Mouse (Mus musculus): ENCODE results near the gene Acot6. TPM values are rescaled to one million over a fixed set of nuclear protein-coding genes. Genes with fewer than 3 reads are reported as not detected.

Gene Acot6
- total and polyA plus RNA-seq, 3 experiments: 0.08 TPM; not detected in 2

DNA sequence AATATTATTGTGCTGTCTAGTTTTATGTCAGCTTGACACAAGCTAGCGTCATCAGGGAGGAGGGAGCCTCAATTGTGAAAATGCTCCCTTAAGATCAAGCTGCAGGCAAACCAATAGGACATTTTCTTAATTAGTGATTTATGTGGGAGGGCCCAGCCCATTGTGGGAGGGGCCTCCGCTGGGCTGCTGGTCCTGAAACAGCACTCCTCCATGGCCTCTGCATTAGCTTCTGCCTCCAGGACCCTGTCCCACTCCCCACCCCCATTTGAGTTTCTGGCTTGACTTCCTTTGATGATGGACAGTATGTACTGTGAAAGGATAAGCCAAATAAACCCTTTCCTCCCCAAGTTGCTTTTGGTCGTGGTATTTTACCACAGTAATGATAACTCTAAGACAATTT, 6.6 kb downstream of the Acot6 start:
- H3K4me1 ChIP-seq (ENCODE audit: control insufficient read depth in 1 of 2, insufficient read depth in 2 of 2): peaks cover 5 to 16% of the 10 kb centered on the region in 2 experiments; a peak in 3 of 4 replicates
- H3K9ac ChIP-seq (ENCODE audit: insufficient read depth, low read depth): no peak overlapping the region
- dilution Hi-C loops (cut with MboI; ENCODE audit: extremely low pct_ligation_motif_present, extremely low pct_unique_long_range_greater_than_20kb, low sequenced_read_pairs) (no loop called here), in situ Hi-C loops (cut with MboI; ENCODE audit: low pct_ligation_motif_present, low pct_unique_long_range_greater_than_20kb, low sequenced_read_pairs) (no loop called here)
- H3K36me3 ChIP-seq (replicated peaks in 1 of 2; ENCODE audit: control insufficient read depth in 1 of 2, insufficient read depth in 1 of 2, low read length in 1 of 2): no peaks in the 10 kb centered on the region
- no peaks in the 10 kb centered on the region for H3K27me3 ChIP-seq (replicated peaks)
- TF ChIP-seq UBTF (IDR thresholded peaks at IDR 0.05; ENCODE audit: low read depth, low read length) (no peak), GABPA (IDR thresholded peaks at IDR 0.05; ENCODE audit: insufficient replicate concordance, low read depth, low read length) (no peak), KAT2A (IDR thresholded peaks at IDR 0.05; ENCODE audit: insufficient replicate concordance, low read length) (no peak), BHLHE40 (IDR thresholded peaks at IDR 0.05; ENCODE audit: low read depth, low read length) (no peak), JUND (conservative IDR thresholded peaks at IDR 0.05; ENCODE audit: low read depth, low read length) (no peak), NELFE (IDR thresholded peaks at IDR 0.05; ENCODE audit: low read depth, low read length) (no peak), CHD1 (IDR thresholded peaks at IDR 0.05; ENCODE audit: low read depth, low read length) (no peak), MAFK (IDR thresholded peaks at IDR 0.05; ENCODE audit: insufficient replicate concordance, low read length) (no peak), IRF4 (IDR thresholded peaks at IDR 0.05; ENCODE audit: low read depth, low read length) (no peak), USF2 (conservative IDR thresholded peaks at IDR 0.05; ENCODE audit: low read depth, low read length) (no peak), NRF1 (IDR thresholded peaks at IDR 0.05; ENCODE audit: low read depth, low read length) (no peak), E2F4 (IDR thresholded peaks at IDR 0.05; ENCODE audit: insufficient replicate concordance, low read depth, low read length) (no peak), RAD21 (IDR thresholded peaks at IDR 0.05; ENCODE audit: low read depth, low read length) (no peak), CTCF (conservative IDR thresholded peaks at IDR 0.05 in 1 of 2, IDR thresholded peaks at IDR 0.05 in 1 of 2; ENCODE audit: low read depth in 2 of 2, low read length in 2 of 2) (no peak)
- DNase-seq (ENCODE audit: extremely low read depth): no peak
- H3K4me3 ChIP-seq (replicated peaks in 1 of 3; ENCODE audit: low read depth in 2 of 3, low read length in 2 of 3, poor library complexity in 1 of 3): no peak overlapping the region
- H3K27ac ChIP-seq (ENCODE audit: insufficient read depth, low read depth): no peak overlapping the region
- no peaks in the 10 kb centered on the region for H3K79me2 ChIP-seq (replicated peaks; ENCODE audit: control insufficient read depth, extremely low read depth, insufficient read depth, poor library complexity, severe bottlenecking)
- H3K9me3 ChIP-seq (replicated peaks; ENCODE audit: low read length): no peaks in the 10 kb centered on the region
- H3K4me2 ChIP-seq (ENCODE audit: insufficient read depth, low read depth, poor library complexity, severe bottlenecking): no peak overlapping the region

GRCm38 (mm10) chr12:84107692-84108091, 7.2 kb downstream of the Acot6 start:
- in situ Hi-C loops (cut with MboI; ENCODE audit: low pct_ligation_motif_present, low pct_unique_long_range_greater_than_20kb, low sequenced_read_pairs): no loop called here
- Histone ChIP-seq H3K27ac (ENCODE audit: insufficient read depth, low read depth) (no peak overlapping the region), H3K79me2 (replicated peaks; ENCODE audit: control insufficient read depth, extremely low read depth, insufficient read depth, poor library complexity, severe bottlenecking) (no peaks in the 10 kb centered on the region), H3K4me3 (replicated peaks in 1 of 3; ENCODE audit: low read depth in 2 of 3, low read length in 2 of 3, poor library complexity in 1 of 3) (no peak overlapping the region), H3K36me3 (replicated peaks in 1 of 2; ENCODE audit: control insufficient read depth in 1 of 2, insufficient read depth in 1 of 2, low read length in 1 of 2) (no peaks in the 10 kb centered on the region), H3K27me3 (replicated peaks) (no peaks in the 10 kb centered on the region), H3K4me2 (ENCODE audit: insufficient read depth, low read depth, poor library complexity, severe bottlenecking) (no peak overlapping the region), H3K4me1 (ENCODE audit: control insufficient read depth in 1 of 2, insufficient read depth in 2 of 2) (peaks cover 5 to 16% of the 10 kb centered on the region in 2 experiments; a peak in 3 of 4 replicates), H3K9ac (ENCODE audit: insufficient read depth, low read depth) (no peak overlapping the region), H3K9me3 (replicated peaks; ENCODE audit: low read length) (no peaks in the 10 kb centered on the region)
- DNase-seq (ENCODE audit: extremely low read depth): peak; percentile 54
- TF ChIP-seq TBP (conservative IDR thresholded peaks at IDR 0.05; ENCODE audit: low read depth, low read length): no peak
- no peak for TF ChIP-seq KAT2A (IDR thresholded peaks at IDR 0.05; ENCODE audit: insufficient replicate concordance, low read length)
- 0 out of 2 replicates have a peak, but pooled peaks have one; percentile 18 for TF ChIP-seq IRF4 (IDR thresholded peaks at IDR 0.05; ENCODE audit: low read depth, low read length)
- dilution Hi-C loops (cut with MboI; ENCODE audit: extremely low pct_ligation_motif_present, extremely low pct_unique_long_range_greater_than_20kb, low sequenced_read_pairs): no loop called here

Data from CH12.LX (cell line).